10 mouse cellular contexts compared by ENCODE assay signal in genomic region chr19:53315209-53315654, GRCm38 (mm10). TPM values are rescaled to one million over a fixed set of nuclear protein-coding genes. Genes with fewer than 3 reads are reported as not detected.
DNase-seq lines count a peak whose midpoint lies in the region; ATAC-seq and TF ChIP-seq lines count a peak whose summit lies in the region.
"Had no signal": no experiment of that assay in that cellular context is flagged by ENCODE, and none has a peak within 500 bp of the region (broad histone marks: within the 10 kb centered on the region; RNA-seq: fewer than 3 reads in every experiment).

No protein-coding gene starts in this region.

- no peaks in the 10 kb centered on the region for H3K9me3 ChIP-seq in limb, embryonic 12.5 days
- no peaks in the 10 kb centered on the region for H3K9me3 ChIP-seq in limb, embryonic 10.5 days (replicated peaks)
- no peaks in the 10 kb centered on the region for H3K9me3 ChIP-seq in embryonic facial prominence, embryonic 14.5 days (ENCODE audit: control insufficient read depth, low read length)
- H3K9me3 ChIP-seq in limb, embryonic 14.5 days (ENCODE audit: control insufficient read depth, low read length), result no peaks in the 10 kb centered on the region
- no peaks in the 10 kb centered on the region for H3K9me3 ChIP-seq in forebrain, embryonic 13.5 days (replicated peaks)

- TF ChIP-seq POLR2A in limb, embryonic 14.5 days (IDR thresholded peaks at IDR 0.05; ENCODE audit: borderline replicate concordance, extremely low read depth, insufficient read depth, insufficient read length), result no peak

- H3K4me2 ChIP-seq in limb, embryonic 12.5 days, result peak overlapping the region; percentile 89; the same call in 1 of the 2 replicates
- H3K4me2 ChIP-seq in embryonic facial prominence, embryonic 14.5 days (ENCODE audit: low read depth, low read length), result no peak overlapping the region
- H3K4me2 ChIP-seq in limb, embryonic 14.5 days (replicated peaks; ENCODE audit: low read depth, low read length, severe bottlenecking), result 0 out of 2 replicates have a peak overlapping the region, but pooled peaks have one; percentile 97
- H3K4me2 ChIP-seq in forebrain, embryonic 13.5 days, result no peak overlapping the region

- DNase-seq in cerebellum, adult 9-10 months, result peak; percentile 61
- DNase-seq in cerebellum, postnatal 36 days, result no peak
- no peak for DNase-seq in limb, embryonic 10.5 days (ENCODE audit: low spot score)
- DNase-seq in embryonic facial prominence, embryonic 14.5 days (ENCODE audit: low spot score), result no peak
- no peak for DNase-seq in limb, embryonic 14.5 days (ENCODE audit: low spot score)
- no peak for DNase-seq in right cerebral cortex, postnatal 4 days
- DNase-seq: gastrocnemius, postnatal 25 days; kidney, postnatal 10 days had no signal

- WGBS in limb, embryonic 12.5 days, result 89% methylated on average over 7 of the region's 7 CpGs
- WGBS in limb, embryonic 10.5 days, result 94% methylated on average over 7 of the region's 7 CpGs
- WGBS in embryonic facial prominence, embryonic 14.5 days, result 85% methylated on average over 7 of the region's 7 CpGs
- 84% methylated on average over 7 of the region's 7 CpGs for WGBS in limb, embryonic 14.5 days
- WGBS in forebrain, embryonic 13.5 days, result 77% methylated on average over 7 of the region's 7 CpGs

- no peak overlapping the region for H3K9ac ChIP-seq in limb, embryonic 12.5 days (replicated peaks)
- H3K9ac ChIP-seq in embryonic facial prominence, embryonic 14.5 days (ENCODE audit: low read depth, low read length), result 0 out of 2 replicates have a peak overlapping the region, but pooled peaks have one; percentile 32
- H3K9ac ChIP-seq in limb, embryonic 14.5 days (ENCODE audit: low read depth, low read length, severe bottlenecking), result no peak overlapping the region
- H3K9ac ChIP-seq in forebrain, embryonic 13.5 days, result no peak overlapping the region

- no peaks in the 10 kb centered on the region for H3K27me3 ChIP-seq in limb, embryonic 12.5 days
- no peaks in the 10 kb centered on the region for H3K27me3 ChIP-seq in limb, embryonic 10.5 days (ENCODE audit: low read depth, poor library complexity, severe bottlenecking)
- no peaks in the 10 kb centered on the region for H3K27me3 ChIP-seq in embryonic facial prominence, embryonic 14.5 days (replicated peaks; ENCODE audit: control insufficient read depth, insufficient read depth, low read length)
- H3K27me3 ChIP-seq in limb, embryonic 14.5 days (ENCODE audit: control insufficient read depth, insufficient read depth, low read length), result no peaks in the 10 kb centered on the region
- H3K27me3 ChIP-seq in forebrain, embryonic 13.5 days, result no peaks in the 10 kb centered on the region

- H3K4me3 ChIP-seq in limb, embryonic 12.5 days (replicated peaks), result no peak overlapping the region
- H3K4me3 ChIP-seq in limb, embryonic 10.5 days, result no peak overlapping the region; the same call in 1 of the 2 replicates
- H3K4me3 ChIP-seq in embryonic facial prominence, embryonic 14.5 days (ENCODE audit: low read depth, low read length), result no peak overlapping the region
- no peak overlapping the region; the same call in 1 of the 2 replicates for H3K4me3 ChIP-seq in limb, embryonic 14.5 days (replicated peaks; ENCODE audit: low read length)
- no peak overlapping the region for H3K4me3 ChIP-seq in forebrain, embryonic 13.5 days

- H3K27ac ChIP-seq in limb, embryonic 12.5 days, result no peak overlapping the region
- no peak overlapping the region; the same call in 1 of the 2 replicates for H3K27ac ChIP-seq in limb, embryonic 10.5 days
- no peak overlapping the region; the same call in 1 of the 2 replicates for H3K27ac ChIP-seq in embryonic facial prominence, embryonic 14.5 days (replicated peaks; ENCODE audit: low read depth, low read length)
- peak overlapping the region; percentile 75; the same call in 1 of the 2 replicates for H3K27ac ChIP-seq in limb, embryonic 14.5 days (replicated peaks; ENCODE audit: low read depth, low read length)
- no peak overlapping the region for H3K27ac ChIP-seq in forebrain, embryonic 13.5 days

- peaks cover 26% of the 10 kb centered on the region for H3K4me1 ChIP-seq in limb, embryonic 12.5 days (replicated peaks)
- peaks cover 25% of the 10 kb centered on the region for H3K4me1 ChIP-seq in limb, embryonic 10.5 days
- peaks cover 19% of the 10 kb centered on the region for H3K4me1 ChIP-seq in embryonic facial prominence, embryonic 14.5 days (ENCODE audit: control insufficient read depth, insufficient read depth, low read length)
- H3K4me1 ChIP-seq in limb, embryonic 14.5 days (ENCODE audit: control insufficient read depth, insufficient read depth, low read length), result peaks cover 14% of the 10 kb centered on the region
- peaks cover 31% of the 10 kb centered on the region for H3K4me1 ChIP-seq in forebrain, embryonic 13.5 days

- H3K36me3 ChIP-seq in limb, embryonic 12.5 days, result 0 out of 2 replicates have a peak, but pooled peaks cover 3% of the 10 kb centered on the region
- no peaks in the 10 kb centered on the region for H3K36me3 ChIP-seq in limb, embryonic 10.5 days
- no peaks in the 10 kb centered on the region for H3K36me3 ChIP-seq in embryonic facial prominence, embryonic 14.5 days (ENCODE audit: control insufficient read depth, insufficient read depth, low read length)
- 0 out of 2 replicates have a peak, but pooled peaks cover 2% of the 10 kb centered on the region for H3K36me3 ChIP-seq in limb, embryonic 14.5 days (ENCODE audit: control insufficient read depth, insufficient read depth, low read length)
- no peaks in the 10 kb centered on the region for H3K36me3 ChIP-seq in forebrain, embryonic 13.5 days (ENCODE audit: poor library complexity, severe bottlenecking)

- ATAC-seq in limb, embryonic 12.5 days (ENCODE audit: insufficient number of reproducible peaks, insufficient read depth, low FRiP score, low TSS enrichment, low read depth), result no peak
- ATAC-seq in embryonic facial prominence, embryonic 14.5 days (ENCODE audit: low read depth), result no peak
- no peak for ATAC-seq in limb, embryonic 14.5 days (ENCODE audit: low FRiP score, low read depth)
- ATAC-seq in forebrain, embryonic 13.5 days, result no peak

RNA-seq across cellular contexts. Expression of gene Mxi1, which starts 4.9 kb away (rescaled TPM):
- polyA plus RNA-seq in limb, embryonic 12.5 days (2016; fragmentation: Nextera tagmentation; extraction: Ambion mirVana), result 45.5 and 46.6 TPM in 2 replicates
- polyA plus RNA-seq in limb, embryonic 10.5 days (2016; fragmentation: Nextera tagmentation; extraction: Ambion mirVana), result 28.6 and 32.4 TPM in 2 replicates
- polyA plus RNA-seq in embryonic facial prominence, embryonic 14.5 days (2014; fragmentation: Nextera tagmentation; extraction: Ambion mirVana), result 36.0 and 36.6 TPM in 2 replicates
- polyA plus RNA-seq in limb, embryonic 14.5 days (2012; rRNA removed), result 25.8 and 28.5 TPM in 2 replicates
- 40.1 and 42.2 TPM in 2 replicates for polyA plus RNA-seq in limb, embryonic 14.5 days (2014; fragmentation: Nextera tagmentation; extraction: Ambion mirVana)
- 21.0 and 26.7 TPM in 2 replicates for polyA plus RNA-seq in forebrain, embryonic 13.5 days (2015; fragmentation: Nextera tagmentation; extraction: Ambion mirVana)

RNA-seq across cellular contexts. Expression of gene Gm10197, which starts 56.3 kb away (rescaled TPM):
- polyA plus RNA-seq in limb, embryonic 12.5 days (2016; fragmentation: Nextera tagmentation; extraction: Ambion mirVana), result not detected in 2 replicates
- polyA plus RNA-seq in limb, embryonic 10.5 days (2016; fragmentation: Nextera tagmentation; extraction: Ambion mirVana), result 6.6 TPM in 1 of 2 replicates, not detected in the other
- 6.4 TPM in 1 of 2 replicates, not detected in the other for polyA plus RNA-seq in embryonic facial prominence, embryonic 14.5 days (2014; fragmentation: Nextera tagmentation; extraction: Ambion mirVana)
- polyA plus RNA-seq in limb, embryonic 14.5 days (2012; rRNA removed), result not detected in 2 replicates
- 4.4 TPM in 1 of 2 replicates, not detected in the other for polyA plus RNA-seq in limb, embryonic 14.5 days (2014; fragmentation: Nextera tagmentation; extraction: Ambion mirVana)
- not detected in 2 replicates for polyA plus RNA-seq in forebrain, embryonic 13.5 days (2015; fragmentation: Nextera tagmentation; extraction: Ambion mirVana)

Comparison
In these comparisons a context has a peak if more than half of its experiments do, and no peak if none do; other contexts are left out.
1. H3K4me2 ChIP-seq: peak in limb, embryonic 12.5 days (single experiment) and limb, embryonic 14.5 days (single experiment); none in embryonic facial prominence, embryonic 14.5 days (single experiment) and forebrain, embryonic 13.5 days (single experiment).